Mouse (Mus musculus): ENCODE measurements around the gene Dip2b.

DNA sequence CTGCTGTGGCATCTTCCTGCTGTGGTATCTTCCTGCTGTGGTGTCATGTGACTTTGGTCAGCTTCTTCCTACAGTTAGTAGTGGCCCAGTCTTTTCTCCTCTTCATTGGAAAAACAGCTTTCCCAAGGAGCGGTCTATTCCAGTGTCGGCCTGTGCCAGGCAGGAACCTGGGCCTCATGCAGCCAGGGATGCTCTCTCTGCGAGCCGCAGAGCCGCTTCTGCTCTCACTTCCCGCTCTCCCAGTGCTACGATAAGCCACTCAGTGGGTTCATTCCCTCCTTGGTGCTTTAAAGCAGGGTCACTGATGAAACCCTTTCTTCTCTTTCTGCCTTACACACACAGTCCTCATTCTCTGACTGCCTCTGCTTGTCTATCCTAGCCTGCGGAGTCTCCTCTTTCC lies 53.4 kb downstream of the Dip2b start:
- TF ChIP-seq POLR2A (IDR thresholded peaks at IDR 0.05; ENCODE audit: borderline replicate concordance, control insufficient read depth, low read depth, low read length) (no peak), CTCF (IDR thresholded peaks at IDR 0.05; ENCODE audit: control insufficient read depth, insufficient read depth, low read length) (no peak)
